Mouse (Mus musculus) inflammation-experienced regulatory T-cells, adult 6 months (primary cell): ENCODE results near the gene Vmn1r58. TPM values are rescaled to one million over a fixed set of nuclear protein-coding genes. Genes with fewer than 3 reads are reported as not detected.
"Not testable (repeated sequence)": the region's sequence is repeated elsewhere in the genome, so short reads cannot be mapped to it uniquely, and the experiment has no call there.

Experiments
- ATAC-seq: one replicate; pipeline ENCODE4 v1.8.0; 2017
- polyA plus RNA-seq, 3 experiments: library from polyadenylated mRNA; unstranded; fragments of 100-300 nt; shearing (Covaris generic); gene quantifications; one replicate each; pipeline ENCODE4 v1.2.1; 2017

Gene Vmn1r58
- polyA plus RNA-seq, result under 1 TPM in 1 of 3 experiments, not detected in 2; 0.03 TPM

GRCm38 (mm10) chr7:5413296-5413695 is at the start of gene Vmn1r58:
Vmn1r58 (minus strand) TSS chr7:5413396.
- not testable (repeated sequence) for ATAC-seq

DNA sequence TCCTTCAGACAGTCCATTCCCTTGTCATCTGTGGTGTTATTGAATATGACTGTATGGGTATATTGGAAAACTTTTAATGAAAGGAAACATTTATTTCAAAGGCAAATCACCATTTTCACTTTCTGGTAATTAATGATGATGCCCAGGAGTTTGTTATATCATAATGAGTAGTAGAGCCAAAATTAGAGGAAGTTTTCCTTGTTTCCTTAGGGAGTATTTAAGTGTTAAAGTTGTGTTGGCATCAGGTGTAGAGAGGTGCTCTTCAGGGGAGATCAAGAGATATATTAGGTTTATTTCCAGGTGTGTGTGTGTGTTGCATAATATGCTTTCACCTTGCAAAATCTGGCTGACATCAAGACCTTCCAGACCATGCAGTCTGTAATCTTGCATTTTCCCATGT is 43.5 kb upstream of the Vmn1r58 start, which contains the start of gene Vmn1r59:
Gene Vmn1r59 (minus strand): TSS at position 101 of the 400 bp plus-strand sequence.
- no peak for ATAC-seq

GRCm38 (mm10) chr7:5454011-5454410 is 40.8 kb upstream of the Vmn1r58 start:
- not testable (repeated sequence) for ATAC-seq

DNA sequence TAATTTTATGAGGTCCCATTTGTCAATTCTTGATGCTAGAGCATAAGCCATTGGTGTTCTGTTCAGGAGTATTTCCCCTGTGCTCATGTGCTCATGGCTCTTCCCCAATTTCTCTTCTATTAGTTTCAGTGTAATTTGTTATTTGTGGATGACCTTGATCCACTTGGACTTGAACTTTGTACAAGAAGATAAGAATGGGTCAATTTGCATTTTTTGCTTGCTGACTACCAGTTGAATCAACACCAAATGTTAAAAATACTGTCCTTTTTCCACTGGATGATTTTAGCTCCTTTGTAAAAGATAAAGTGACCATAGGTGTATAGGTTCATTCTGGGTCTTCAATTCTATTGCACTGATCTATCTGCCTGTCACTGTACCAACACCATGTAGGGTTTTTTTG is 35.4 kb upstream of the Vmn1r58 start:
- ATAC-seq, result no peak

- ATAC-seq, result no peak
These were observed 7.0 kb downstream of the Vmn1r58 start for GRCm38 (mm10) chr7:5406201-5406600.

GRCm38 (mm10) chr7:5366724-5367123 is 46.5 kb downstream of the Vmn1r58 start:
- ATAC-seq, result no peak

GRCm38 (mm10) chr7:5363599-5363998 is 49.6 kb downstream of the Vmn1r58 start:
- ATAC-seq, result peak; percentile 73

Other genes starting within 250 kb of the Vmn1r58 start
- gene Vmn1r56, start 216.6 kb downstream of the Vmn1r58 start, polyA plus RNA-seq, result not detected
- not detected for gene Vmn1r57, start 194.9 kb downstream of the Vmn1r58 start, polyA plus RNA-seq
- not detected for gene Gm5065, start 62.9 kb downstream of the Vmn1r58 start, polyA plus RNA-seq
- not detected for gene Nlrp2, start 62.4 kb downstream of the Vmn1r58 start, polyA plus RNA-seq
- not detected for gene Vmn1r59, start 43.4 kb upstream of the Vmn1r58 start, polyA plus RNA-seq
- under 1 TPM in 1 of 3 experiments, not detected in 2; 0.09 TPM for gene Vmn2r28, start 80.6 kb upstream of the Vmn1r58 start, polyA plus RNA-seq
- under 1 TPM in 1 of 3 experiments, not detected in 2; 0.13 TPM for gene Vmn1r60, start 133.9 kb upstream of the Vmn1r58 start, polyA plus RNA-seq
- gene Vmn1r61, start 199.9 kb upstream of the Vmn1r58 start, polyA plus RNA-seq, result under 1 TPM in 2 of 3 experiments, not detected in 1; 0.06 to 0.11 TPM